Mouse (Mus musculus) right cerebral cortex, adult 18-20 months (tissue): ENCODE measurements at regions not wholly inside any gene's neighbourhood (a gene's known extent, or its start where the extent isn't known, plus 50 kb on each side); places are given as distances from the start of the nearest gene placed in this dataset.

ENCODE experiments used
- DNase-seq: peaks from one replicate; pipeline ENCODE4 v3.0.0; 2022; ENCODE audit warnings: mixed read lengths

DNA sequence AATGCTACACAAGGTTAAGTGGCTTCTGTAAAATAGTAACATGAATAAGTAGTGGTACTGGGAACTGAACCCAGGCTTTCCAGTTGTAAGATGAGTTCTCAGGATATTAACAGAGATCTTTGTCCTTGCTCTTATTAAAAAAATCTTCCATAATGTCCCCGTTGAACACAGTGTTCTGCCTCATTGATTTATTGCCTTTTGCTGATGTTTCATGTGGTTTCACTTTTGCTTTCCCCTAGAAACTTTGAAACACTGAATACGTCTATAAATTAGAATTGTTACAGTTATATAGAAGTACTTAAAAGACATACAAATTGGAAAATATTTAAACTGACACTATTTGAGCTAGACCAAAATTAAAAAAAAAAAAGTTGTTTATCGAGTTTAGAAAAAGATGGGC, 166.8 kb upstream of the Epha7 start:
- DNase-seq = no peak

DNA sequence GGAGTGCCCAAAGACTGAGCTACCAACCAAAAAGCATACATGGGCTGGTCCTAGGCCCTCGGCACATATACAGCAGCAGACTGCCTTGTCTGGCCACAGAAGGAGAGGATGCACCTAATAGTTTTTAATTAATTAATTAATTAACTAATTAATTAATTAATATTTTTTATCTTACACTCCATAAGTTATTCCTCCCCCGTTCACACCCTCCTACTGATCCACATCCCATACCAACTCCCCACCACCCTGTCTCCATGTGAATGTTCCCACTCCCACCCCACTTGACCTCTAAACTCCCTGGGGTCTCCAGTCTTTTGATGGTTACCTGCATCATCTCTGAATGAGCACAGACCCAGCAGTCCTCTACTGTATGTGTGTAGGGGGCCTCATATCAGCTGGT, 153.5 kb upstream of the Epha7 start:
- DNase-seq = no peak

DNA sequence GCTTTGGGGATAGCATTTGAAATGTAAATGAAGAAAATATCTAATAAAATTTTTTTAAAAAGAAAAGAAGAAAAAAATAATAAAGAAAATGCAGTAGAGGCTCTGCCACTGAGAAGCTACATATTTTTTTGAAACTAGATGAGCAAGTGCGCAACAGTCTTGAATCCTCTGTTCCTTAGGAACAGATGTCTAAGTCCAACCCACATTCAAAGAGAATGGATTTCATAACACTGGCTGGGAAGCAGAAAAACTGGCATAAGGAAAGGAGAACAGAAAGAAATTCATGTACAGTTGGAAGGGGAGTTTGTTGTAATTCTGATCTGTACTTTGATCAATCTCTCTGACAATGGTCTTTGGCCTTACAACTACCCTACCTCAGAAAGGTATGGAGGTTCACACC, 114.8 kb upstream of the Epha7 start:
- DNase-seq = peak; percentile 48

DNA sequence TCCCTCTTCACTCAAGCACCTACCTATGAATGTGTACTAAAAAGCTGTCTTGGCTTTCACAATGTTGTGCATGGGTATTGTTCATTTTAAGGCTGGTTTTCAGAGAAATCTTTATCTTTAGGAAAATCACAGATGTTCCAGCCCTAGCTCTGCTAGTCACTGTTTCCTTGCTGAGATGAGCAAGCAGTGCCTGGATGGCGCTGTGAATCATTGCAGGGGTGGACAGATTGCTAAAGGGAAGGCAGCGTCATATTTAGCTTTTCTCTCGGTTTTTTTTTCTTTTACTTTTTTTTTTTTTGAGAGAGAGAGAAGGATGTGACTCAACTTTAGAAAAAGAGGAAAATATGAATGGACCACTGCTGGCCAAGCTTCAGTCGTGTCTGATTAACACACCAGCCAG, 112.5 kb upstream of the Epha7 start:
- DNase-seq = peak; percentile 85

DNA sequence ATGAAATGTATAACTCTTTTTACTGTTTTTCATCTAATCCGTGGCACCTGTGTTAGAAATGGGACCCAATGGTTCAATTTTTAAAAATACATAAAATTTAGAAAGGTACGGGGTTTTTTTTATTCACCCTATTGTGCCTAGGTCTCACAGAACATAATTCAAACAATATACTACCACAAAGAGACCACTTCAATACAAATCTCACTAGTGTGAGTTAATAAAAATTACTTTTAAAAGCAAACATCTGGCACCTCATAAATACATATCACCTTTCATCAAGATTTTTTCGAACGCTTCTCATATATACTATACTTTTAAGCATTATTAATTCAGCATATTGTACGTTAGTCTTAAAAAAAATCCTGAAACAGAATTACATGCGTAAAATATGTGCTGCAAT, 109.6 kb upstream of the Epha7 start:
- no peak for DNase-seq
